Mouse (Mus musculus) hindbrain, embryonic 10.5 days (tissue): Measurements from ENCODE around the gene Tmbim4. TPM values are rescaled to one million over a fixed set of nuclear protein-coding genes. Genes with fewer than 3 reads are reported as not detected.

Source experiments
- DNase-seq: peaks from one replicate; pipeline ENCODE4 v3.0.0-alpha.2; 2017; ENCODE audit warnings: low spot score
- H3K27ac ChIP-seq: fragments of 300-500 bp; sonication (generic); 2 replicates; pipeline ENCODE4 v1.5.1; 2016; ENCODE audit warnings: mild to moderate bottlenecking, moderate library complexity
- H3K27me3 ChIP-seq: fragments of 300-500 bp; sonication (generic); 2 replicates; pipeline ENCODE4 v1.6.1; 2016; ENCODE audit warnings: mild to moderate bottlenecking; ENCODE audit not compliant: poor library complexity, insufficient read depth, severe bottlenecking
- H3K36me3 ChIP-seq: fragments of 300-500 bp; sonication (generic); 2 replicates; pipeline ENCODE4 v1.6.1; 2016; ENCODE audit warnings: mild to moderate bottlenecking, moderate library complexity
- H3K4me1 ChIP-seq: fragments of 300-500 bp; sonication (generic); replicated peaks from 2 replicates; pipeline ENCODE4 v1.6.1; 2016; ENCODE audit warnings: mild to moderate bottlenecking
- H3K4me3 ChIP-seq: fragments of 300-500 bp; sonication (generic); 2 replicates; pipeline ENCODE4 v1.5.1; 2016; ENCODE audit warnings: mild to moderate bottlenecking, moderate library complexity
- H3K9me3 ChIP-seq: fragments of 300-500 bp; sonication (generic); 2 replicates; pipeline ENCODE4 v1.6.1; 2016; ENCODE audit warnings: mild to moderate bottlenecking, moderate library complexity
- WGBS: fragments of 180-500 bp; shearing (Covaris S2); methylation state at CpG from one replicate; pipeline ENCODE4 v1.1.7; 2016; 5-methylcytosine and 5-hydroxymethylcytosine counted together
- polyA plus RNA-seq: library from polyadenylated mRNA; unstranded; fragments of >200 nt; fragmentation: Nextera tagmentation; extraction: Ambion mirVana; gene quantifications from 2 replicates; pipeline ENCODE4 v1.2.1, GENCODE M21; 2016

Tmbim4 gene
- polyA plus RNA-seq, 1 experiment from 2014 or later = 93.9 TPM

GRCm38 (mm10) chr10:120171340-120171739, 30.1 kb upstream of the Tmbim4 start:
- Histone ChIP-seq H3K4me3 (no peak overlapping the region), H3K9me3 (peaks cover 9% of the 10 kb centered on the region; the same call in 1 of the 2 replicates), H3K27ac (no peak overlapping the region), H3K27me3 (no peaks in the 10 kb centered on the region), H3K4me1 (peaks cover 8% of the 10 kb centered on the region; the same call in 1 of the 2 replicates), H3K36me3 (no peaks in the 10 kb centered on the region)
- no peak for DNase-seq
- 31% methylated on average over 5 of the region's 5 CpGs for WGBS

- no peak for DNase-seq
- Histone ChIP-seq H3K27me3 (no peaks in the 10 kb centered on the region), H3K9me3 (peaks cover 9% of the 10 kb centered on the region; the same call in 1 of the 2 replicates)
These were observed 27.1 kb upstream of the Tmbim4 start for GRCm38 (mm10) chr10:120174192-120174705.

GRCm38 (mm10) chr10:120182887-120183286, 18.5 kb upstream of the Tmbim4 start:
- Histone ChIP-seq H3K27me3 (no peaks in the 10 kb centered on the region), H3K36me3 (no peaks in the 10 kb centered on the region), H3K4me3 (no peak overlapping the region), H3K4me1 (no peaks in the 10 kb centered on the region), H3K9me3 (0 out of 2 replicates have a peak, but pooled peaks cover 3% of the 10 kb centered on the region), H3K27ac (no peak overlapping the region)
- 91% methylated on average over 1 of the region's 1 CpGs for WGBS
- no peak for DNase-seq

More at GRCm38 (mm10) chr10:120174192-120174705, 27.1 kb upstream of the Tmbim4 start:
- Histone ChIP-seq H3K27ac (no peak overlapping the region), H3K4me3 (no peak overlapping the region), H3K36me3 (no peaks in the 10 kb centered on the region), H3K4me1 (peaks cover 5% of the 10 kb centered on the region; the same call in 1 of the 2 replicates)
- WGBS = 88% methylated on average over 15 of the region's 15 CpGs

GRCm38 (mm10) chr10:120183342-120183741, 18.0 kb upstream of the Tmbim4 start:
- Histone ChIP-seq H3K27me3 (no peaks in the 10 kb centered on the region), H3K4me1 (no peaks in the 10 kb centered on the region), H3K9me3 (0 out of 2 replicates have a peak, but pooled peaks cover 3% of the 10 kb centered on the region), H3K36me3 (no peaks in the 10 kb centered on the region), H3K4me3 (no peak overlapping the region), H3K27ac (no peak overlapping the region)
- no peak for DNase-seq
- WGBS = 89% methylated on average over 2 of the region's 2 CpGs

GRCm38 (mm10) chr10:120188513-120188912, 12.9 kb upstream of the Tmbim4 start:
- no peaks in the 10 kb centered on the region for H3K36me3 ChIP-seq
- no peak for DNase-seq
- H3K4me3 ChIP-seq = no peak overlapping the region
- no peak overlapping the region for H3K27ac ChIP-seq
- H3K9me3 ChIP-seq = 0 out of 2 replicates have a peak, but pooled peaks cover 3% of the 10 kb centered on the region
- no peaks in the 10 kb centered on the region for H3K27me3 ChIP-seq
- WGBS = 81% methylated on average over 2 of the region's 2 CpGs
- H3K4me1 ChIP-seq = peaks cover 6% of the 10 kb centered on the region; the same call in 1 of the 2 replicates

GRCm38 (mm10) chr10:120189276-120189675, 12.1 kb upstream of the Tmbim4 start:
- H3K27me3 ChIP-seq = no peaks in the 10 kb centered on the region
- peaks cover 6% of the 10 kb centered on the region; the same call in 1 of the 2 replicates for H3K4me1 ChIP-seq
- no peak overlapping the region for H3K27ac ChIP-seq
- 73% methylated on average over 11 of the region's 11 CpGs for WGBS
- no peaks in the 10 kb centered on the region for H3K36me3 ChIP-seq
- 0 out of 2 replicates have a peak, but pooled peaks cover 3% of the 10 kb centered on the region for H3K9me3 ChIP-seq
- no peak for DNase-seq
- no peak overlapping the region for H3K4me3 ChIP-seq

- Histone ChIP-seq H3K27ac (no peak overlapping the region), H3K9me3 (0 out of 2 replicates have a peak, but pooled peaks cover 3% of the 10 kb centered on the region), H3K4me1 (peaks cover 6% of the 10 kb centered on the region; the same call in 1 of the 2 replicates), H3K27me3 (no peaks in the 10 kb centered on the region), H3K36me3 (no peaks in the 10 kb centered on the region), H3K4me3 (no peak overlapping the region)
- no peak for DNase-seq
- 32% methylated on average over 6 of the region's 6 CpGs for WGBS
These were observed 11.6 kb upstream of the Tmbim4 start for GRCm38 (mm10) chr10:120189782-120190181.

- H3K4me1 ChIP-seq = peaks cover 6% of the 10 kb centered on the region; the same call in 1 of the 2 replicates
- 0 out of 2 replicates have a peak, but pooled peaks cover 3% of the 10 kb centered on the region for H3K9me3 ChIP-seq
- WGBS = 91% methylated on average over 6 of the region's 6 CpGs
- no peak overlapping the region for H3K27ac ChIP-seq
- no peaks in the 10 kb centered on the region for H3K36me3 ChIP-seq
- H3K27me3 ChIP-seq = no peaks in the 10 kb centered on the region
- H3K4me3 ChIP-seq = no peak overlapping the region
- no peak for DNase-seq
These were observed 10.2 kb upstream of the Tmbim4 start for GRCm38 (mm10) chr10:120191165-120191564.

GRCm38 (mm10) chr10:120192278-120192677, 9.1 kb upstream of the Tmbim4 start:
- Histone ChIP-seq H3K36me3 (no peaks in the 10 kb centered on the region), H3K4me3 (no peak overlapping the region), H3K27me3 (no peaks in the 10 kb centered on the region), H3K4me1 (peaks cover 6% of the 10 kb centered on the region; the same call in 1 of the 2 replicates), H3K9me3 (no peaks in the 10 kb centered on the region), H3K27ac (no peak overlapping the region)
- WGBS = 88% methylated on average over 4 of the region's 4 CpGs
- no peak for DNase-seq

GRCm38 (mm10) chr10:120193255-120193654, 8.1 kb upstream of the Tmbim4 start:
- WGBS = 96% methylated on average over 8 of the region's 8 CpGs
- Histone ChIP-seq H3K27me3 (peaks cover 8% of the 10 kb centered on the region; the same call in 1 of the 2 replicates), H3K27ac (no peak overlapping the region), H3K4me1 (peaks cover 6% of the 10 kb centered on the region; the same call in 1 of the 2 replicates), H3K4me3 (no peak overlapping the region), H3K36me3 (no peaks in the 10 kb centered on the region), H3K9me3 (no peaks in the 10 kb centered on the region)
- no peak for DNase-seq

GRCm38 (mm10) chr10:120197061-120197835, 4.1 kb upstream of the Tmbim4 start:
- Histone ChIP-seq H3K36me3 (no peaks in the 10 kb centered on the region), H3K4me1 (peaks cover 9% of the 10 kb centered on the region; the same call in 1 of the 2 replicates), H3K9me3 (no peaks in the 10 kb centered on the region), H3K27me3 (peaks cover 35% of the 10 kb centered on the region), H3K4me3 (no peak overlapping the region), H3K27ac (no peak overlapping the region)
- DNase-seq = no peak
- 82% methylated on average over 14 of the region's 14 CpGs for WGBS

- 2% methylated on average over 13 of the region's 13 CpGs for WGBS
- Histone ChIP-seq H3K27me3 (peaks cover 49% of the 10 kb centered on the region), H3K27ac (peak within 1 kb of the TSS; percentile 80)
These were observed 592 bp downstream of the Tmbim4 start, which contains the start of gene Irak3 for GRCm38 (mm10) chr10:120201961-120202402. Gene Irak3 (minus strand): TSS chr10:120202130.

More at GRCm38 (mm10) chr10:120201961-120202402, 592 bp downstream of the Tmbim4 start, which contains the start of gene Irak3:
- Histone ChIP-seq H3K4me3 (peak within 1 kb of the TSS; percentile 66), H3K36me3 (no peaks in the 10 kb centered on the region), H3K4me1 (peaks cover 9% of the 10 kb centered on the region; the same call in 1 of the 2 replicates), H3K9me3 (no peaks in the 10 kb centered on the region)
- peak; percentile 85 for DNase-seq
